Mouse (Mus musculus) kidney, embryonic 16.5 days (tissue): ENCODE measurements around the gene Maats1. TPM values are rescaled to one million over a fixed set of nuclear protein-coding genes. Genes with fewer than 3 reads are reported as not detected.

Experiments used
- ATAC-seq: fragments of 200-750 bp; cut with Nextera tagmentation; 2 replicates; pipeline ENCODE4 v1.8.0; 2017; ENCODE audit warnings: moderate TSS enrichment; ENCODE audit not compliant: low FRiP score, low TSS enrichment
- H3K27ac ChIP-seq: fragments of 300-500 bp; sonication (generic); 2 replicates; pipeline ENCODE4 v1.5.1; 2014; ENCODE audit warnings: low read length
- H3K27me3 ChIP-seq: fragments of 300-500 bp; sonication (generic); 2 replicates; pipeline ENCODE4 v1.6.1; 2014; ENCODE audit warnings: low read length, control low read depth, mixed read lengths; ENCODE audit not compliant: insufficient read depth
- H3K36me3 ChIP-seq: fragments of 300-500 bp; sonication (generic); 2 replicates; pipeline ENCODE4 v1.6.1; 2014; ENCODE audit warnings: low read length, control low read depth, mixed read lengths; ENCODE audit not compliant: insufficient read depth
- H3K4me1 ChIP-seq: fragments of 300-500 bp; sonication (generic); 2 replicates; pipeline ENCODE4 v1.6.1; 2014; ENCODE audit warnings: low read length, control low read depth, mixed read lengths; ENCODE audit not compliant: insufficient read depth
- H3K4me2 ChIP-seq: fragments of 300-500 bp; sonication (generic); replicated peaks from 2 replicates; pipeline ENCODE4 v1.6.1; 2014; ENCODE audit warnings: low read depth, low read length
- H3K4me3 ChIP-seq: fragments of 300-500 bp; sonication (generic); 2 replicates; pipeline ENCODE4 v1.5.1; 2014; ENCODE audit warnings: mild to moderate bottlenecking, low read length
- H3K9ac ChIP-seq: fragments of 300-500 bp; sonication (generic); replicated peaks from 2 replicates; pipeline ENCODE4 v1.6.1; 2014; ENCODE audit warnings: low read length
- H3K9me3 ChIP-seq: fragments of 300-500 bp; sonication (generic); 2 replicates; pipeline ENCODE4 v1.6.1; 2016; ENCODE audit warnings: low read length, control low read depth
- WGBS: fragments of 180-500 bp; shearing (Covaris S2); extraction: QIAGEN DNeasy Blood & Tissue Kit; methylation state at CpG from one replicate; pipeline ENCODE4 v1.1.7; 2014; 5-methylcytosine and 5-hydroxymethylcytosine counted together
- polyA plus RNA-seq: library from polyadenylated mRNA; unstranded; fragments of >200 nt; fragmentation: Nextera tagmentation; extraction: Ambion mirVana; gene quantifications from 2 replicates; pipeline ENCODE4 v1.2.1, GENCODE M21; 2015

The Maats1 gene
- polyA plus RNA-seq = 0.08 and 0.26 TPM in 2 replicates

DNA sequence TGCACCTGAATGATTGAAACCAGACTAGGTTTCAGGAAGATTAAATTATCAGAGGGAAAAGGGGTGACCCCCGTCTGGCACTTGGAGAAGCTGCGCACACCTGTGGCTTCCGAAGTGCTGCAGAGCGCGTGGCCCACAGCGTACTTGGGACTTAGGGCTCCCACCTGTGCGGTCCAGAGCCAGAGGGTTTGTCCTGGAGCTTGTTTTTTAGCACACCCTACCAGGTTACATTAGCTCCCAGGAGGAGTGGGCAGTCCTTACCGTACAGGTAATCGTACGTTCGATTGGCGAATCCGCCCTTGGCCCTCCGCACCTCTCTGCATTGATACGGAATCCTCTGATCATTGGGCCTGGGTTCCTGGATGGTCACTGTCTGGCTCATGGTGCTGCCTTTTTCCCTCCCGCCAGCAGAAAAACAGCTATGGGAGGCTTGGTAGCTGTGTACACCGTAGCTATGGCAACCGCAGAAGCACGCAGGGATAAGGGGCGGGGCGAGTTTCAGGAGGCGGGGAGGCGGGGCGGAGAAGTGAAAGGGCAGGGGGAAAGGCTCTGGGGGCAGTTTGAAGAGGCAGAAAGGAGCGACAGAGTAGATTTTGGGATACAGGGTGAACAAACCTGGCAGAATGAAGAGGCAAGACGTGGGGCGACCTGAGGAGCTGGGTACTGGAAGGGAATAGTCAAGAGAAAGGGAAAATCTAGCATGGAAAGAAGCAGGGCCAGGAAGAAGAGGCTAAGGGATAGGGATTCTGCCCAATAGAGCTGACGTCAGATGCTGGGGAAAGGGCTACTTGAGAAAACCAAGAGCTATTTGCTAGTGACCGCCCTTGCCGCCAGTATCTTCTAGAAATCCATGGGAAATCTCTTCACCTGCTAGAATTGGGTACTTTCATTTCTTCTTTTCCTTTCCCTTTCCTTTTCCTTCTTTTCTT is at the start of gene Maats1:
Gene Maats1, minus strand, starts transcription at position 748 of the 929 bp plus-strand sequence.
- peak within 1 kb of the TSS; percentile 42 for H3K9ac ChIP-seq
- peak within 1 kb of the TSS; percentile 46 for H3K4me3 ChIP-seq

GRCm38 (mm10) chr16:38390322-38390721 is 48.4 kb upstream of the Maats1 start:
- Histone ChIP-seq H3K4me3 (no peak overlapping the region), H3K36me3 (no peaks in the 10 kb centered on the region), H3K27me3 (no peaks in the 10 kb centered on the region), H3K27ac (no peak overlapping the region), H3K9me3 (no peaks in the 10 kb centered on the region), H3K9ac (no peak overlapping the region), H3K4me2 (no peak overlapping the region), H3K4me1 (peaks cover 4% of the 10 kb centered on the region; the same call in 1 of the 2 replicates)
- WGBS = 91% methylated on average over 7 of the region's 7 CpGs
- ATAC-seq = no peak

More for the DNA sequence above, at the start of gene Maats1:
- H3K27me3 ChIP-seq = no peaks in the 10 kb centered on the region
- H3K4me1 ChIP-seq = peaks cover 4% of the 10 kb centered on the region; the same call in 1 of the 2 replicates
- no peaks in the 10 kb centered on the region for H3K36me3 ChIP-seq
- peak within 1 kb of the TSS; percentile 68 for H3K4me2 ChIP-seq
- 11% methylated on average over 30 of the region's 30 CpGs for WGBS
- peak; percentile 90 for ATAC-seq
- no peak within 1 kb of the TSS for H3K27ac ChIP-seq
- H3K9me3 ChIP-seq = peaks cover 6% of the 10 kb centered on the region

DNA sequence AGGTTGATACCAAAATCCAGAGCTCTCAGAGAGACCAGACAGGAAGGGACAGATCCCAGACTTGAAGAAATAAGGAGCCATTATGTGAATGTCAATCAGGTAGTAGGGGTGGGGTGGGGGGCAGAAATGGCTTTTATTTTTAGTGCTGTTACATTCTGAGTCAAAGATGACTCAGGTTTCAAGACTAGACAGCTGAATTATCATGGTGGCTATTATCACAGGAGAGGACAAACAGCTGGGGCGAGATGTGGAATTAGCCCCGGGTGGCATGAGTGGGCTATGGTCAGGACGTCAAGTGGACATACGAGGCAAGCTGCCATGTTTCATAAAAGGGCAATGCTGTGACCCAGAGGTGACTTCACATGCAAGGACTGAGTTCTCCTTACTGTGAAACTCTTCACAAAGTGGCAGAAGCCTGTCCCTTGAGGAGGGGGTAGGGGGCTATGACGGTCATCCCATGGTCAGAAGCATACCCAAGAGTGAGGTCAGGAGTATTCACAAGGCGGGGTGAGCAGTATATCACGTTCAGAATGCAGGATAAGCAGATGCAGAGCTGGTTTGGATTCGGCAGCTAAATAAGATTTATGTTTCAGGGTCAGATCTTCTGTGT is 47.4 kb upstream of the Maats1 start:
- no peak overlapping the region for H3K27ac ChIP-seq
- WGBS = 53% methylated on average over 8 of the region's 8 CpGs
- no peak overlapping the region for H3K4me3 ChIP-seq
- no peak overlapping the region for H3K9ac ChIP-seq
- H3K4me2 ChIP-seq = no peak overlapping the region
- no peak for ATAC-seq
- H3K27me3 ChIP-seq = no peaks in the 10 kb centered on the region
- no peaks in the 10 kb centered on the region for H3K9me3 ChIP-seq
- H3K4me1 ChIP-seq = peaks cover 4% of the 10 kb centered on the region; the same call in 1 of the 2 replicates
- no peaks in the 10 kb centered on the region for H3K36me3 ChIP-seq

DNA sequence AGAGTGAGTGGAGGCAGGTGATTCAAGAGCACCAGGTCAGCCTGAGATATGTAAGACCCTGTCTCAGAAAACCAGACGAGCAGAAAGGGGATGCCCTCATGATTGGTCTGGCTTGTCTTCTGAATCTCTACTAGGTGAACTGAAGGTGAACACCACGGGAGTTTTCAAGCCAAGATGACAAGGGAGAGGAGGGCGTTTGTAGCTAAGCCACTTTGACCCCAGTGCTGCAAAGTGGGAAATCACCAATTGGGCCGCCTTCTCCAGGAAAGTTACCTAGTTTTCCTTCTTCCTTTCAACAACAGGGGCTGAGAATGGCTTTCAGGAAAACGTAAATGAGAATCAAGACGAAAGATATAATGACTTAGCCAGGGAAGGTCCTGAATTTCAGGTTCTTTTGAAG is 46.8 kb upstream of the Maats1 start:
- no peak overlapping the region for H3K9ac ChIP-seq
- ATAC-seq = no peak
- no peak overlapping the region for H3K27ac ChIP-seq
- no peak overlapping the region for H3K4me3 ChIP-seq
- H3K36me3 ChIP-seq = no peaks in the 10 kb centered on the region
- 70% methylated on average over 6 of the region's 6 CpGs for WGBS
- H3K4me2 ChIP-seq = no peak overlapping the region
- no peaks in the 10 kb centered on the region for H3K27me3 ChIP-seq
- no peaks in the 10 kb centered on the region for H3K9me3 ChIP-seq
- peaks cover 4% of the 10 kb centered on the region; the same call in 1 of the 2 replicates for H3K4me1 ChIP-seq

- no peaks in the 10 kb centered on the region for H3K36me3 ChIP-seq
- no peaks in the 10 kb centered on the region for H3K27me3 ChIP-seq
- H3K4me1 ChIP-seq = peaks cover 4% of the 10 kb centered on the region; the same call in 1 of the 2 replicates
- H3K4me3 ChIP-seq = no peak overlapping the region
- H3K9me3 ChIP-seq = no peaks in the 10 kb centered on the region
- H3K27ac ChIP-seq = no peak overlapping the region
- H3K4me2 ChIP-seq = no peak overlapping the region
- no peak overlapping the region for H3K9ac ChIP-seq
- no peak for ATAC-seq
- WGBS = 90% methylated on average over 6 of the region's 6 CpGs
Measured at GRCm38 (mm10) chr16:38387389-38387788, 45.4 kb upstream of the Maats1 start.

DNA sequence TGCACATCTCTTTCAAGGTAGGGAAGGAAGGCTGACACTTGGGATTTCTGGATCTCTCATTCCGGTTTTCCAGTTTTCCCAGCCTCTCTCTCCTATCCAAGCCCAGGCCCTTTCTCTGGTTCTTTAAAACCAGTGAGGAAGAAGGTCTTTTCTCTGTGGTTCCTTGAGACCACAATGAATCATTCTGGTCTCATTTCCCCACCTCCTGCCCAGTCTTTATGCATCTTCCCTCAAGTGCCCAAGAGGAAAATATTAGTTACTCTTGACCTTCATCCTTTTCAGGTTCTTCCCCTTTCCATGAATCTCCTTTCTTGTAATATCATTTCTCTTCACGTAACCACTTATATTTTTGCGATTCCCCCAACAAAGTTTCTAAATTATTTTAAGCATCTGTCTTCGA is 43.8 kb upstream of the Maats1 start:
- Histone ChIP-seq H3K4me2 (no peak overlapping the region), H3K27me3 (no peaks in the 10 kb centered on the region), H3K4me1 (no peaks in the 10 kb centered on the region), H3K27ac (no peak overlapping the region), H3K4me3 (no peak overlapping the region), H3K9ac (no peak overlapping the region), H3K36me3 (no peaks in the 10 kb centered on the region), H3K9me3 (no peaks in the 10 kb centered on the region)
- WGBS = 94% methylated on average over 4 of the region's 4 CpGs
- ATAC-seq = no peak

- Histone ChIP-seq H3K36me3 (no peaks in the 10 kb centered on the region), H3K27ac (no peak overlapping the region)
- WGBS = 88% methylated on average over 6 of the region's 6 CpGs
Measured at GRCm38 (mm10) chr16:38385184-38385634, 43.3 kb upstream of the Maats1 start.

GRCm38 (mm10) chr16:38383683-38384082 is 41.7 kb upstream of the Maats1 start:
- H3K27ac ChIP-seq = no peak overlapping the region
- 89% methylated on average over 2 of the region's 2 CpGs for WGBS
- no peak overlapping the region for H3K4me3 ChIP-seq
- H3K9me3 ChIP-seq = no peaks in the 10 kb centered on the region
- no peak for ATAC-seq
- no peak overlapping the region for H3K9ac ChIP-seq
- H3K4me1 ChIP-seq = no peaks in the 10 kb centered on the region
- H3K36me3 ChIP-seq = no peaks in the 10 kb centered on the region
- no peaks in the 10 kb centered on the region for H3K27me3 ChIP-seq
- H3K4me2 ChIP-seq = no peak overlapping the region

More at GRCm38 (mm10) chr16:38385184-38385634, 43.3 kb upstream of the Maats1 start:
- Histone ChIP-seq H3K4me3 (no peak overlapping the region), H3K27me3 (no peaks in the 10 kb centered on the region), H3K9me3 (no peaks in the 10 kb centered on the region), H3K4me1 (no peaks in the 10 kb centered on the region), H3K9ac (no peak overlapping the region), H3K4me2 (no peak overlapping the region)
- no peak for ATAC-seq

DNA sequence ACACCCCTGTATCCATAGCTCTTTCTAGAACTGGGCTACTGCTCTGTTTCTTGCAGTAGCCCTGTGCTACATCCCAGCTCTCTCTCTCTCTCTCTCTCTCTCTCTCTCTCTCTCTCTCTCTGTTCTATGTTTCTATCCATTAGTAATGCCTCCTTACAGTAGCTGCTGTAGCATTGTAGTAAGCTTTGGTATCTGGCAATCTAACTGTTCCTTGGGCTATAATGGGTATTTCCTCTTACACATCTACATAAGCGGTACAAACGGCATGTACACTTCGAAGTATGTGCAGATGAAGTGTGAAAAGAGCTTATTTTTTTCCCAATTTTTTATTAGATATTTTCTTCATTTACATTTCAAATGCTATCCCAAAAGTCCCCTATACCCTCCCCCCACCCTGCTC is 38.0 kb upstream of the Maats1 start:
- Histone ChIP-seq H3K9me3 (no peaks in the 10 kb centered on the region), H3K36me3 (no peaks in the 10 kb centered on the region), H3K27me3 (no peaks in the 10 kb centered on the region), H3K4me1 (peaks cover 6% of the 10 kb centered on the region; the same call in 1 of the 2 replicates), H3K4me3 (no peak overlapping the region), H3K9ac (no peak overlapping the region), H3K27ac (no peak overlapping the region), H3K4me2 (no peak overlapping the region)
- 94% methylated on average over 3 of the region's 3 CpGs for whole genome bisulfite sequencing
- no peak for ATAC-seq
